17 mouse cellular contexts compared by ENCODE assay signal in genomic region chr11:71576801-71577200, GRCm38 (mm10).
"Had no signal": no experiment of that assay in that cellular context is flagged by ENCODE, and none has a peak within 500 bp of the region (broad histone marks: within the 10 kb centered on the region; RNA-seq: fewer than 3 reads in every experiment).

No protein-coding gene starts in this region.

- H3K4me3 ChIP-seq: lung, embryonic 15.5 days; megakaryocyte, embryonic 14.5 days; midbrain, embryonic 13.5 days; midbrain, embryonic 15.5 days; neural tube, embryonic 12.5 days; stomach, embryonic 15.5 days had no signal

- H3K9ac ChIP-seq: lung, embryonic 15.5 days; midbrain, embryonic 13.5 days; midbrain, embryonic 15.5 days; neural tube, embryonic 12.5 days; stomach, embryonic 15.5 days had no signal

- H3K27ac ChIP-seq: lung, embryonic 15.5 days; macrophage; midbrain, embryonic 13.5 days; midbrain, embryonic 15.5 days; neural tube, embryonic 12.5 days; stomach, embryonic 15.5 days; stomach, postnatal 0 days had no signal

- ATAC-seq: lung, postnatal 0 days; midbrain, embryonic 13.5 days; midbrain, embryonic 15.5 days had no signal

- H3K4me2 ChIP-seq: lung, embryonic 15.5 days; midbrain, embryonic 11.5 days; midbrain, embryonic 13.5 days; midbrain, embryonic 15.5 days; neural tube, embryonic 12.5 days; stomach, embryonic 15.5 days had no signal

- DNase-seq: lung, adult 2 months; lung, postnatal 14 days; lung, postnatal 36 days; right cerebral cortex, postnatal 14 days; thymus, adult 2 months; thymus, postnatal 25 days; thymus, postnatal 4 days had no signal

- H3K4me1 ChIP-seq: lung, embryonic 15.5 days; megakaryocyte, embryonic 14.5 days; stomach, embryonic 15.5 days had no signal

- H3K9me3 ChIP-seq: lung, embryonic 15.5 days; megakaryocyte, embryonic 14.5 days; midbrain, embryonic 13.5 days; midbrain, embryonic 15.5 days; neural tube, embryonic 12.5 days; stomach, embryonic 15.5 days had no signal

- H3K27me3 ChIP-seq: lung, embryonic 15.5 days; megakaryocyte, embryonic 14.5 days; midbrain, embryonic 13.5 days; midbrain, embryonic 15.5 days; neural tube, embryonic 12.5 days; stomach, embryonic 15.5 days had no signal

- H3K36me3 ChIP-seq: lung, embryonic 15.5 days; midbrain, embryonic 13.5 days; midbrain, embryonic 15.5 days; neural tube, embryonic 12.5 days; stomach, embryonic 15.5 days had no signal
